Mouse (Mus musculus) heart, postnatal 0 days (tissue): ENCODE results near the gene Taar8c.
"Not testable (repeated sequence)": the region's sequence is repeated elsewhere in the genome, so short reads cannot be mapped to it uniquely, and the experiment has no call there.

Experiments
- CTCF ChIP-seq: IDR thresholded peaks from 2 replicates; pipeline ENCODE4 v1.5.1; 2016; ENCODE audit warnings: antibody characterized with exemption, control low read depth, low read depth
- EP300 ChIP-seq: IDR thresholded peaks from 2 replicates; pipeline ENCODE4 v1.6.1; 2016; ENCODE audit warnings: antibody characterized with exemption, low read depth

DNA sequence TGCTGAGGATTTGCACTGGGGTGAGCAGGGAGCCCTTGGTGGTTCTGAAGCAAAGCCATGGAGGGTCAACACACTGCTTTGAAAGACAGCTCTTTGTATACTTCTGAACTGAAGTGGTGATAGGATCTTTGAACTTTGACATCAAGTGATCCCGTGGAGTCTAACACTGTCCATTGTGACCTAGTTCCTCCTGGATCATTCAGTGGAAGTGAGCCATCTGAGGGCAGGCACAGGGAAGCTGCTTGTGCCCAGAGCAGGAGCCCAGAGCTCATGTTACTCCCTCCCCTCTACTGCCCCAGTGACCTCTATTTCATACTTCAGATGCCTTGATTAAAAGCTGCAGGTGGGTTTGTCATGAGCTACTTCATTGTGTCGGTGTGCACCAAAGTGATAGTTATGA, 4.7 kb downstream of the Taar8c start:
- TF ChIP-seq EP300, CTCF: not testable (repeated sequence)
